Mouse (Mus musculus) cerebellum, postnatal 14 days (tissue): ENCODE results near the gene Cttnbp2nl.

Source experiments
- DNase-seq, 2 experiments: peaks; one replicate each; pipeline ENCODE4 v3.0.0; 2021; ENCODE audit warnings: mixed read lengths in 2 of 2

Cttnbp2nl gene

GRCm38 (mm10) chr3:105012696-105013313 is 40.1 kb downstream of the Cttnbp2nl start:
- DNase-seq = no peak

- DNase-seq = no peak
These were observed 41.1 kb downstream of the Cttnbp2nl start for GRCm38 (mm10) chr3:105011883-105012282.

GRCm38 (mm10) chr3:105010681-105011339 is 42.1 kb downstream of the Cttnbp2nl start:
- no peak for DNase-seq

GRCm38 (mm10) chr3:105008070-105008469 is 44.9 kb downstream of the Cttnbp2nl start:
- DNase-seq = no peak

GRCm38 (mm10) chr3:105006101-105006500 is 46.8 kb downstream of the Cttnbp2nl start:
- DNase-seq = no peak

GRCm38 (mm10) chr3:105005561-105006065 is 47.3 kb downstream of the Cttnbp2nl start:
- no peak for DNase-seq

- DNase-seq = no peak
These were observed 47.9 kb downstream of the Cttnbp2nl start for GRCm38 (mm10) chr3:105005011-105005410.

GRCm38 (mm10) chr3:105003960-105004463 is 48.9 kb downstream of the Cttnbp2nl start:
- no peak for DNase-seq

- DNase-seq = no peak
These were observed 51.6 kb downstream of the Cttnbp2nl start for GRCm38 (mm10) chr3:105001374-105001773.

- no peak for DNase-seq
These were observed 52.4 kb downstream of the Cttnbp2nl start for GRCm38 (mm10) chr3:105000561-105000960.

- DNase-seq = no peak
These were observed 55.4 kb downstream of the Cttnbp2nl start for GRCm38 (mm10) chr3:104997563-104997962.

- DNase-seq = no peak
These were observed 57.2 kb downstream of the Cttnbp2nl start for GRCm38 (mm10) chr3:104995707-104996106.

- DNase-seq = no peak
These were observed 58.5 kb downstream of the Cttnbp2nl start for GRCm38 (mm10) chr3:104994415-104994841.

- peak; percentile 9 to 15 for DNase-seq
These were observed 59.1 kb downstream of the Cttnbp2nl start for GRCm38 (mm10) chr3:104993800-104994199.

- DNase-seq = peak; percentile 94 to 97
These were observed 60.1 kb downstream of the Cttnbp2nl start for GRCm38 (mm10) chr3:104992709-104993388.

GRCm38 (mm10) chr3:104991703-104992102 is 61.2 kb downstream of the Cttnbp2nl start:
- DNase-seq = no peak

- no peak for DNase-seq
These were observed 65.1 kb downstream of the Cttnbp2nl start for GRCm38 (mm10) chr3:104987884-104988283.

GRCm38 (mm10) chr3:104979735-104980134 is 73.2 kb downstream of the Cttnbp2nl start:
- no peak for DNase-seq

GRCm38 (mm10) chr3:104967548-104968300 is 85.2 kb downstream of the Cttnbp2nl start:
- peak; percentile 84 to 86 for DNase-seq

GRCm38 (mm10) chr3:104965991-104966554 is 86.9 kb downstream of the Cttnbp2nl start:
- no peak for DNase-seq

GRCm38 (mm10) chr3:104965070-104965855 is 87.7 kb downstream of the Cttnbp2nl start:
- no peak for DNase-seq
